Mouse (Mus musculus) MEL (cell line): Measurements from ENCODE around the gene Nup62. TPM values are rescaled to one million over a fixed set of nuclear protein-coding genes. Genes with fewer than 3 reads are reported as not detected.

Source experiments
- DNase-seq: peaks from one replicate; pipeline ENCODE4 v3.0.0; 2011; ENCODE audit warnings: low read depth, low spot score
- H3K27ac ChIP-seq: 2 replicates; pipeline ENCODE4 v1.5.1; 2012; ENCODE audit warnings: low read depth, mild to moderate bottlenecking, control low read depth, low read length, moderate library complexity; ENCODE audit not compliant: control insufficient read depth
- H3K27me3 ChIP-seq, 2 experiments: fragments of 150-350 bp in 1 of 2; sonication (generic) in 1 of 2; 2 replicates each; pipeline ENCODE4 v1.6.1; 2012; ENCODE audit warnings: low read length in 2 of 2, mild to moderate bottlenecking in 2 of 2, improper control_type of control experiment in 1 of 2, moderate library complexity in 1 of 2; ENCODE audit not compliant: insufficient read depth in 2 of 2, control insufficient read depth in 1 of 2
- H3K36me3 ChIP-seq, 2 experiments: 2 replicates each; pipeline ENCODE4 v1.6.1; 2012 to 2014; ENCODE audit warnings: low read length in 2 of 2, improper control_type of control experiment in 1 of 2, inconsistent platforms in 1 of 2, mild to moderate bottlenecking in 1 of 2; ENCODE audit not compliant: insufficient read depth in 2 of 2, control insufficient read depth in 1 of 2
- H3K4me1 ChIP-seq, 2 experiments: fragments of 150-350 bp in 1 of 2; sonication (generic) in 1 of 2; 2 replicates each; pipeline ENCODE4 v1.6.1; 2012; ENCODE audit warnings: low read length in 2 of 2, improper control_type of control experiment in 1 of 2, mild to moderate bottlenecking in 1 of 2; ENCODE audit not compliant: insufficient read depth in 2 of 2, control insufficient read depth in 1 of 2
- H3K4me3 ChIP-seq, 2 experiments: fragments of 150-350 bp in 1 of 2; sonication (generic) in 1 of 2; 2 replicates each; pipeline ENCODE4 v1.5.1; 2012; ENCODE audit warnings: low read depth in 2 of 2, low read length in 2 of 2, mild to moderate bottlenecking in 2 of 2, moderate library complexity in 2 of 2, control low read depth in 1 of 2, improper control_type of control experiment in 1 of 2; ENCODE audit not compliant: control insufficient read depth in 1 of 2, insufficient read depth in 1 of 2
- H3K79me2 ChIP-seq: 2 replicates; pipeline ENCODE4 v1.6.1; 2012; ENCODE audit warnings: mild to moderate bottlenecking, low read length, moderate library complexity; ENCODE audit not compliant: control insufficient read depth, poor library complexity, insufficient read depth
- H3K9ac ChIP-seq: 2 replicates; pipeline ENCODE4 v1.6.1; 2012; ENCODE audit warnings: low read depth, mild to moderate bottlenecking, control low read depth, low read length, moderate library complexity; ENCODE audit not compliant: control insufficient read depth, poor library complexity, severe bottlenecking
- H3K9me3 ChIP-seq: fragments of 150-350 bp; sonication (generic); replicated peaks from 2 replicates; pipeline ENCODE4 v1.6.1; 2012; ENCODE audit warnings: mild to moderate bottlenecking, low read length, improper control_type of control experiment, moderate library complexity; ENCODE audit not compliant: insufficient read depth
- CHD2 ChIP-seq: IDR thresholded peaks from 2 replicates; pipeline ENCODE4 v1.6.1; 2011; ENCODE audit warnings: low read length, improper control_type of control experiment
- CTCF ChIP-seq, 3 experiments: IDR thresholded peaks in 2 of 3; conservative IDR thresholded peaks in 1 of 3; 2 replicates each; pipeline ENCODE4 v1.5.1; 2011 to 2012; ENCODE audit warnings: low read length in 3 of 3, low read depth in 2 of 3, mild to moderate bottlenecking in 2 of 3, improper control_type of control experiment in 1 of 3, inconsistent platforms in 1 of 3, mixed read lengths in 1 of 3, moderate library complexity in 1 of 3; ENCODE audit not compliant: control insufficient read depth in 1 of 3, insufficient read depth in 1 of 3, poor library complexity in 1 of 3, severe bottlenecking in 1 of 3
- ETS1 ChIP-seq: IDR thresholded peaks from 2 replicates; pipeline ENCODE4 v1.6.1; 2012; ENCODE audit warnings: low read depth, mild to moderate bottlenecking, inconsistent platforms, low read length, improper control_type of control experiment, moderate library complexity
- HCFC1 ChIP-seq: IDR thresholded peaks from 2 replicates; pipeline ENCODE4 v1.6.1; 2012; ENCODE audit warnings: low read depth, mild to moderate bottlenecking, inconsistent platforms, low read length, improper control_type of control experiment, moderate library complexity
- JUND ChIP-seq: IDR thresholded peaks from 2 replicates; pipeline ENCODE4 v1.6.1; 2011; ENCODE audit warnings: low read depth, mild to moderate bottlenecking, improper control_type of control experiment, low read length
- MAX ChIP-seq: IDR thresholded peaks from 2 replicates; pipeline ENCODE4 v1.6.1; 2011; ENCODE audit warnings: low read length, improper control_type of control experiment
- MYB ChIP-seq: IDR thresholded peaks from 2 replicates; pipeline ENCODE4 v1.6.1; 2011; ENCODE audit warnings: mild to moderate bottlenecking, low read depth, low read length, improper control_type of control experiment
- RAD21 ChIP-seq: IDR thresholded peaks from 2 replicates; pipeline ENCODE4 v1.6.1; 2011; ENCODE audit warnings: mild to moderate bottlenecking, low read depth, low read length, improper control_type of control experiment
- RCOR1 ChIP-seq: IDR thresholded peaks from 2 replicates; pipeline ENCODE4 v1.6.1; 2012; ENCODE audit warnings: low read depth, mild to moderate bottlenecking, inconsistent platforms, low read length, improper control_type of control experiment
- SMC3 ChIP-seq: IDR thresholded peaks from 2 replicates; pipeline ENCODE4 v1.6.1; 2011; ENCODE audit warnings: low read depth, low read length, improper control_type of control experiment
- UBTF ChIP-seq: IDR thresholded peaks from 2 replicates; pipeline ENCODE4 v1.6.1; 2012; ENCODE audit warnings: low read depth, mild to moderate bottlenecking, inconsistent platforms, low read length, improper control_type of control experiment, moderate library complexity, borderline replicate concordance; ENCODE audit not compliant: insufficient read depth
- ZC3H11A ChIP-seq: IDR thresholded peaks from 2 replicates; pipeline ENCODE4 v1.6.1; 2012; ENCODE audit warnings: low read depth, mild to moderate bottlenecking, inconsistent platforms, low read length, improper control_type of control experiment
- ZKSCAN1 ChIP-seq: IDR thresholded peaks from 2 replicates; pipeline ENCODE4 v1.6.1; 2012; ENCODE audit warnings: low read depth, mild to moderate bottlenecking, inconsistent platforms, low read length, improper control_type of control experiment, moderate library complexity
- polyA plus RNA-seq, 2 experiments: library from polyadenylated mRNA; stranded (reverse) in 1 of 2; unstranded in 1 of 2; fragments of >175 nt in 1 of 2; fragments of >200 nt in 1 of 2; gene quantifications; 2 replicates each; pipeline versions ENCODE4 v1.2.1 to v1.2.4; 2012; ENCODE audit warnings: low replicate concordance in 2 of 2, low read depth in 1 of 2; ENCODE audit not compliant: insufficient read length in 2 of 2, insufficient read depth in 1 of 2, missing spikeins in 1 of 2
- total RNA-seq: library from RNA; depleted of rRNA; stranded (reverse); fragments of 300-350 nt; gene quantifications from 2 replicates; pipeline ENCODE4 v1.2.3, GENCODE M21; 2012

Nup62 gene
- total and polyA plus RNA-seq, 3 experiments = 136 to 235 TPM; not detected in 1

DNA sequence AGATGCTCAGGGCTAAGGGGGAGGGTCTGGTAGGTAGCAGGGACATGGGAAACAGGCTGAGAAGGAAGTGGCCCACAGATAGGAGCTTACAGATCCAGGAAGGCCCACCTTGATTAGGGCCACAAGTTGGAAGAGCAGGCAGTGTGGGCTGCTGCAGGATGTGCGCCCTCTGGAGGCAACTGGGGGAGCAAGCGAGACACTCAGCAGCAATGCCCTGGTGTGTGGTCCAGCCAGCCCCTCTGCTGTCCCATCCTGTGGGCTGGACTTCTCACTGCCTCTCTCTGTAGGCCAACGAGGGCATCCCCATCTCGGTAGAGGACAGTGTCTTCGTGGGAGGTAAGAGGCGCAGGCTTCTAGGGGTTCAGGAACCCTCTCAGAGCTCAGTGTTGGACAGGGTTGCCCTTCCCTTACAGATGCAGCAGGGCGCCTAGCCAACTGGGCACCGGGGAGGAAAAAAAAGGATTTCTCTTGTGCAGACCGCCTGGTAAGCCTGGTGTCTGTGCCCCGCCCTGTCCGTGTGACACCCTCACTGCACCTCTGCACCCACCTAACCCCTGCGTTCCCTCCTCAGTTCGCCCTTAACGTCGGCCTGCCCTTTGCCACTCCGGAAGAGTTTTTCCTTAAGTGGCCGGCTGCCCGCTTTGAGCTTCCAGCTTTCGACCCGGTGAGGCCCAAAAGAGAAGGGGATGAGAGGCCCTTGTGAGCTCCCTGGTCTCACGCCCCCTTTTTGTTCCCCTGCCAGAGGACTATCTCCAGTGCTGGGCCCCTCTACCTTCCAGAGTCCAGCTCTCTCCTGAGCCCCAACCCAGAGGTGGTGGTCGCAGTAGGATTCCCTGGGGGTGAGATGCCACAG, 44.9 kb downstream of the Nup62 start:
- Histone ChIP-seq H3K4me3 (no peak overlapping the region), H3K79me2 (peaks cover 6% of the 10 kb centered on the region), H3K4me1 (peaks cover 5 to 12% of the 10 kb centered on the region in 2 experiments; a peak in 3 of 4 replicates), H3K9ac (no peak overlapping the region)
- TF ChIP-seq RAD21 (peak; percentile 37), JUND (no peak), ZC3H11A (0 out of 2 replicates have a peak, but pooled peaks have one; percentile 32), CHD2 (no peak), CTCF (IDR thresholded peaks at IDR 0.05 in 2 of 3, conservative IDR thresholded peaks at IDR 0.05 in 1 of 3; ENCODE audit: control insufficient read depth in 1 of 3, insufficient read depth in 1 of 3, low read depth in 2 of 3, low read length in 3 of 3, poor library complexity in 1 of 3, severe bottlenecking in 1 of 3) (peak; percentile 82 to 96 (median 94)), SMC3 (peak; percentile 61), ETS1 (no peak)
- TF ChIP-seq, all 39 proteins: peak for 4
- Histone ChIP-seq H3K36me3 (peaks cover 0 to 7% of the 10 kb centered on the region in 2 experiments; a peak in 3 of 4 replicates), H3K9me3 (no peaks in the 10 kb centered on the region), H3K27ac (no peak overlapping the region), H3K27me3 (no peaks in the 10 kb centered on the region)
- peak; percentile 77 for DNase-seq

DNA sequence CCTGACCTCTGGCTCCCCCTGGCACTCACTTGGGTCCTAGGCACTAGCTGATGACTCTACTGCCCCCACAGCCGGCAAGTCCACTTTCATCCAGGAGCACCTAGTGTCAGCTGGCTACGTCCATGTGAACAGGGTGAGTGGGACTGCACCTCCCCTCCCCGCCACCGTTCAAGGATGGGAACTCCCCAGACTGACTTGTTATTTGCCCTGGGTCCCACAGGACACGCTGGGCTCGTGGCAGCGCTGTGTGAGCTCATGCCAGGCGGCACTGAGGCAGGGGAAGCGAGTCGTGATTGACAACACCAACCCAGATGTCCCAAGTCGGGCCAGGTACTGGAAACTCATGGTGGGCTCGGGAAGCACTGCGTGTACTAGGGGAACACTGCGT, 45.5 kb downstream of the Nup62 start:
- no peaks in the 10 kb centered on the region for H3K27me3 ChIP-seq
- H3K36me3 ChIP-seq = peaks cover 0 to 1% of the 10 kb centered on the region in 2 experiments; a peak in 2 of 4 replicates
- no peak for DNase-seq
- H3K27ac ChIP-seq = no peak overlapping the region
- peaks cover 0 to 6% of the 10 kb centered on the region in 2 experiments; a peak in 3 of 4 replicates for H3K4me1 ChIP-seq
- no peak overlapping the region for H3K9ac ChIP-seq
- no peak for TF ChIP-seq CHD2
- no peak for TF ChIP-seq UBTF
- no peaks in the 10 kb centered on the region for H3K9me3 ChIP-seq
- H3K79me2 ChIP-seq = peaks cover 6% of the 10 kb centered on the region
- no peak overlapping the region for H3K4me3 ChIP-seq

DNA sequence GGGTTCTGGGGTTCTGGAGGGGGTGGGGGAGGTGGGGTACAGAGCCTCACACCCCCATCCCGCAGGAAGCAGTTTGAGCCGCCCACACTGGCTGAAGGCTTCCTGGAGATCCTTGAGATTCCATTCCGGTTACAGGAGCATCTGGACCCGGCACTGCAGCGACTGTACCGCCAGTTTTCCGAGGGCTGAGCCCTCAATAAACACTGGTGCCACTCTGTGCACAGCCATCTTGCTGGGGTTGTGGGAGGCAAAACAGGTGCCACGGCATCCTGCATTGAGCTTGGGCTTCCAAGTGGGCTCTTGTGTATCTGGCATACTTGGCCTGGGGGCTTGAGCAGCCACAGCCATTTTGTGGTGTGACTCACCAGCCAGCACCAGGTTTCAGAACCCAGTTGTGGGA, 46.5 kb downstream of the Nup62 start:
- Histone ChIP-seq H3K4me3 (no peak overlapping the region), H3K36me3 (no peaks in the 10 kb centered on the region; a peak in 2 of 4 replicates), H3K4me1 (peaks cover 0 to 5% of the 10 kb centered on the region in 2 experiments; a peak in 2 of 4 replicates), H3K27me3 (no peaks in the 10 kb centered on the region), H3K9ac (no peak overlapping the region), H3K79me2 (peaks cover 4% of the 10 kb centered on the region), H3K9me3 (no peaks in the 10 kb centered on the region), H3K27ac (no peak overlapping the region)
- TF ChIP-seq RCOR1 = no peak
- no peak for TF ChIP-seq ZKSCAN1
- no peak for TF ChIP-seq MAX
- TF ChIP-seq HCFC1 = no peak
- TF ChIP-seq MYB = no peak
- no peak for DNase-seq
